ENCODE assay signal across 23 mouse cellular contexts in genomic region chr4:150619011-150619410, GRCm38 (mm10). TPM values are rescaled to one million over a fixed set of nuclear protein-coding genes. Genes with fewer than 3 reads are reported as not detected.
DNase-seq lines count a peak whose midpoint lies in the region; ATAC-seq and TF ChIP-seq lines count a peak whose summit lies in the region.
"Had no signal": no experiment of that assay in that cellular context is flagged by ENCODE, and none has a peak within 500 bp of the region (broad histone marks: within the 10 kb centered on the region; RNA-seq: fewer than 3 reads in every experiment).

No protein-coding gene starts in this region.

- peak overlapping the region; percentile 35; the same call in 1 of the 2 replicates for H3K27ac ChIP-seq in hindbrain, embryonic 13.5 days
- no peak overlapping the region for H3K27ac ChIP-seq in hindbrain, embryonic 11.5 days (ENCODE audit: low read depth, low read length)
- H3K27ac ChIP-seq in layer of hippocampus, adult 2 months = peak overlapping the region; percentile 71
- 0 out of 2 replicates have a peak overlapping the region, but pooled peaks have one; percentile 14 for H3K27ac ChIP-seq in midbrain, embryonic 14.5 days (replicated peaks; ENCODE audit: low read depth, low read length)
- H3K27ac ChIP-seq in midbrain, postnatal 0 days (ENCODE audit: low read depth, low read length) = no peak overlapping the region
- H3K27ac ChIP-seq: embryonic facial prominence, embryonic 13.5 days; embryonic facial prominence, embryonic 15.5 days; forebrain, embryonic 10.5 days; forebrain, embryonic 12.5 days had no signal

- no peak overlapping the region for H3K4me2 ChIP-seq in hindbrain, embryonic 13.5 days
- H3K4me2 ChIP-seq in hindbrain, embryonic 11.5 days (replicated peaks; ENCODE audit: low read depth, low read length) = no peak overlapping the region
- H3K4me2 ChIP-seq in midbrain, embryonic 14.5 days (ENCODE audit: low read length) = no peak overlapping the region
- H3K4me2 ChIP-seq in midbrain, postnatal 0 days (ENCODE audit: low read depth, low read length, poor library complexity, severe bottlenecking) = no peak overlapping the region
- H3K4me2 ChIP-seq: embryonic facial prominence, embryonic 13.5 days; embryonic facial prominence, embryonic 15.5 days; forebrain, embryonic 12.5 days had no signal

- peaks cover 83% of the 10 kb centered on the region for H3K36me3 ChIP-seq in hindbrain, embryonic 13.5 days
- peaks cover 24% of the 10 kb centered on the region for H3K36me3 ChIP-seq in hindbrain, embryonic 11.5 days (ENCODE audit: control insufficient read depth, insufficient read depth, low read length)
- peaks cover 87% of the 10 kb centered on the region for H3K36me3 ChIP-seq in midbrain, embryonic 14.5 days (ENCODE audit: control insufficient read depth, insufficient read depth, low read length)
- H3K36me3 ChIP-seq in midbrain, postnatal 0 days (ENCODE audit: insufficient read depth, low read length) = peaks cover 61% of the 10 kb centered on the region

- no peaks in the 10 kb centered on the region for H3K9me3 ChIP-seq in hindbrain, embryonic 13.5 days
- H3K9me3 ChIP-seq in hindbrain, embryonic 11.5 days (ENCODE audit: control insufficient read depth, low read length) = no peaks in the 10 kb centered on the region
- H3K9me3 ChIP-seq in midbrain, embryonic 14.5 days (ENCODE audit: control insufficient read depth, low read length) = no peaks in the 10 kb centered on the region
- H3K9me3 ChIP-seq in midbrain, postnatal 0 days (ENCODE audit: low read length) = no peaks in the 10 kb centered on the region
- H3K9me3 ChIP-seq: embryonic facial prominence, embryonic 13.5 days; embryonic facial prominence, embryonic 15.5 days; forebrain, embryonic 10.5 days; forebrain, embryonic 12.5 days had no signal

- no peak for ATAC-seq in hindbrain, embryonic 13.5 days (ENCODE audit: low FRiP score)
- ATAC-seq in hindbrain, embryonic 11.5 days (ENCODE audit: low FRiP score) = no peak
- ATAC-seq in midbrain, embryonic 14.5 days (ENCODE audit: low FRiP score, low TSS enrichment) = no peak
- ATAC-seq in midbrain, postnatal 0 days (ENCODE audit: low FRiP score) = no peak
- ATAC-seq: forebrain, embryonic 14.5 days had no signal

- no peak for DNase-seq in hindbrain, embryonic 11.5 days (ENCODE audit: low spot score)
- DNase-seq in layer of hippocampus, adult 2 months (ENCODE audit: low spot score in 2 of 2) = no peak
- no peak for DNase-seq in layer of hippocampus, adult 18-20 months (ENCODE audit: low spot score in 2 of 2)
- no peak for DNase-seq in midbrain, embryonic 14.5 days
- DNase-seq in midbrain, postnatal 0 days (ENCODE audit: low spot score) = no peak
- DNase-seq: adrenal gland, adult 2 months; adrenal gland, postnatal 10 days; adrenal gland, postnatal 25 days; cerebellum, adult 11 months; cerebellum, adult 18-20 months; cerebellum, adult 8-10 months; cerebellum, adult 9-11 months; cerebellum, postnatal 36 days; embryo, embryonic 11 days had no signal

- H3K4me1 ChIP-seq in hindbrain, embryonic 13.5 days (replicated peaks) = no peaks in the 10 kb centered on the region; the same call in 1 of the 2 replicates
- H3K4me1 ChIP-seq in hindbrain, embryonic 11.5 days (replicated peaks; ENCODE audit: control insufficient read depth, insufficient read depth, low read length) = no peaks in the 10 kb centered on the region
- no peaks in the 10 kb centered on the region for H3K4me1 ChIP-seq in midbrain, embryonic 14.5 days (ENCODE audit: control insufficient read depth, insufficient read depth, low read length)
- no peaks in the 10 kb centered on the region for H3K4me1 ChIP-seq in midbrain, postnatal 0 days (ENCODE audit: insufficient read depth, low read length)
- H3K4me1 ChIP-seq: embryonic facial prominence, embryonic 13.5 days; embryonic facial prominence, embryonic 15.5 days; forebrain, embryonic 12.5 days had no signal

- H3K4me3 ChIP-seq in hindbrain, embryonic 13.5 days = no peak overlapping the region
- no peak overlapping the region for H3K4me3 ChIP-seq in hindbrain, embryonic 11.5 days (ENCODE audit: low read depth, low read length)
- H3K4me3 ChIP-seq in layer of hippocampus, adult 2 months = no peak overlapping the region
- H3K4me3 ChIP-seq in midbrain, embryonic 14.5 days (replicated peaks; ENCODE audit: low read depth, low read length) = no peak overlapping the region
- no peak overlapping the region for H3K4me3 ChIP-seq in midbrain, postnatal 0 days (ENCODE audit: low read depth, low read length)
- H3K4me3 ChIP-seq: embryonic facial prominence, embryonic 13.5 days; embryonic facial prominence, embryonic 15.5 days; erythroblast, embryonic 14.5 days; forebrain, embryonic 10.5 days; forebrain, embryonic 12.5 days had no signal

- no peak overlapping the region for H3K9ac ChIP-seq in hindbrain, embryonic 13.5 days
- no peak overlapping the region for H3K9ac ChIP-seq in hindbrain, embryonic 11.5 days (ENCODE audit: low read depth, low read length)
- H3K9ac ChIP-seq in midbrain, embryonic 14.5 days (replicated peaks; ENCODE audit: low read length) = no peak overlapping the region
- no peak overlapping the region for H3K9ac ChIP-seq in midbrain, postnatal 0 days (replicated peaks; ENCODE audit: low read length, poor library complexity, severe bottlenecking)
- H3K9ac ChIP-seq: embryonic facial prominence, embryonic 13.5 days; embryonic facial prominence, embryonic 15.5 days; forebrain, embryonic 12.5 days had no signal

- H3K27me3 ChIP-seq in hindbrain, embryonic 13.5 days = no peaks in the 10 kb centered on the region
- no peaks in the 10 kb centered on the region for H3K27me3 ChIP-seq in hindbrain, embryonic 11.5 days (ENCODE audit: control insufficient read depth, insufficient read depth, low read length)
- H3K27me3 ChIP-seq in midbrain, embryonic 14.5 days (ENCODE audit: control insufficient read depth, insufficient read depth, low read length) = no peaks in the 10 kb centered on the region
- no peaks in the 10 kb centered on the region for H3K27me3 ChIP-seq in midbrain, postnatal 0 days (ENCODE audit: insufficient read depth, low read length)
- H3K27me3 ChIP-seq: embryonic facial prominence, embryonic 13.5 days; embryonic facial prominence, embryonic 15.5 days; forebrain, embryonic 12.5 days had no signal

- TF ChIP-seq CTCF in layer of hippocampus, adult 2 months (conservative IDR thresholded peaks at IDR 0.05) = no peak
- no peak for TF ChIP-seq CTCF in midbrain, postnatal 0 days (IDR thresholded peaks at IDR 0.05)

- 86% methylated on average over 7 of the region's 7 CpGs for WGBS in hindbrain, embryonic 13.5 days
- 89% methylated on average over 7 of the region's 7 CpGs for WGBS in hindbrain, embryonic 11.5 days
- WGBS in midbrain, embryonic 14.5 days = 86% methylated on average over 7 of the region's 7 CpGs
- 79% methylated on average over 7 of the region's 7 CpGs for WGBS in midbrain, postnatal 0 days

RNA-seq across cellular contexts. Expression of gene Slc45a1, which starts 33.0 kb away (rescaled TPM):
- polyA plus RNA-seq in hindbrain, embryonic 13.5 days (2015; fragmentation: Nextera tagmentation; extraction: Ambion mirVana) = 24.6 and 30.0 TPM in 2 replicates
- 5.6 and 7.8 TPM in 2 replicates for polyA plus RNA-seq in hindbrain, embryonic 11.5 days (2014; fragmentation: Nextera tagmentation; extraction: Ambion mirVana)
- total RNA-seq in layer of hippocampus, adult 2 months (2021) = 10 to 100 TPM; 39.7 to 40.1 TPM
- 10 to 100 TPM; 37.8 to 39.3 TPM for total RNA-seq in layer of hippocampus, adult 18-20 months (2021)
- polyA plus RNA-seq in midbrain, embryonic 14.5 days (2014; fragmentation: Nextera tagmentation; extraction: Ambion mirVana) = 28.0 and 29.3 TPM in 2 replicates
- 49.1 and 51.1 TPM in 2 replicates for total RNA-seq in midbrain, postnatal 0 days (2014; rRNA removed)
- polyA plus RNA-seq in midbrain, postnatal 0 days (2015; fragmentation: Nextera tagmentation; extraction: Ambion mirVana) = 54.8 and 58.4 TPM in 2 replicates
- total RNA-seq: common myeloid progenitor, adult 5-6 weeks; MEL had no signal
- polyA plus RNA-seq: erythroblast, embryonic 14.5 days had no signal

Comparison
In these comparisons a context has a peak if more than half of its experiments do, and no peak if none do; other contexts are left out.
1. H3K27ac ChIP-seq: peak in hindbrain, embryonic 13.5 days (single experiment), layer of hippocampus, adult 2 months (single experiment) and midbrain, embryonic 14.5 days (single experiment); none in hindbrain, embryonic 11.5 days (single experiment) and midbrain, postnatal 0 days (single experiment).